Mouse (Mus musculus) urinary bladder, adult 2 months (tissue): ENCODE measurements around the gene Slc7a15. TPM values are rescaled to one million over a fixed set of nuclear protein-coding genes. Genes with fewer than 3 reads are reported as not detected.

Experiments used
- DNase-seq: peaks from one replicate; pipeline ENCODE4 v3.0.0; 2022; ENCODE audit warnings: low spot score
- polyA plus RNA-seq: library from polyadenylated mRNA; depleted of rRNA; stranded (reverse); fragments of >200 nt; gene quantifications from 2 replicates; pipeline ENCODE4 v1.2.3, GENCODE M21; 2012; rRNA removed

Slc7a15 gene
- polyA plus RNA-seq, 1 experiment = not detected

DNA sequence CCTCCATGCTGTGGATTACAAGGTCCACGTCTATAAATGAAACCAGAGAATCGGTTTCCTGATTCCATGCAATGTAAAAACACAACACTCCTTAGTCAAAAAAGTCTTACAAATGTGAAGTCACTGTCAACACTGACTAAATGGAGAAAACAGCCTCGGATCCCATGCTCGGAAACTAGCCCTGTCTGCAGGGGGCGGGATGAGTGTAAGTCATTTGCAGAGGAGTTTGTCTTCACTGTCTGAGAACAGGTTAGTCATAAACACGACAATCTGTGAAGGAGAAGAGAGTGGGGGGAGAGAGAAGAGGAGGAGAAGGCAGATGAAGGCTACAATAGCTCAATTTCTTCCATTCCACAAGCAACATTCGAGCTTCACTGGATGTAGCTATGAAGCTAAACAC lies 113.6 kb downstream of the Slc7a15 start:
- no peak for DNase-seq

DNA sequence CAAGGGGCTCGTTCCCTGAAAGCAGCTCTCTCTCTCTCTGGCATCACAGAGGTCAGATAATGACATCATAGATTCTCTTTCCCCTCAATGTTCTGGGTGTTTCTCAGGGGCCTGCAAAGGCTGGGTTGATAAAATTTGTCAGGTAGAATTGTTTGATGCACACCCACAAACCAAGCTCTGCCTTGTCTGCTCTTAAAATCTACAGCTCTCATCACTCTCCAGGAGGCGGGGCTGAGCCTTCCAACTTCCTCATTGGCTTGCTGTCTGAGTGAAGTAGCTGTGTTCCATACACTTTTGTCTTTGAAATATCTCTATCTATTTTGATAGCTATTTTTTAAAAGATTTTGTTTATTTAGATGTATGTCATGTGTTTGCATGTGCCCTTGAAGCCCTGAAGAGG lies 116.7 kb downstream of the Slc7a15 start:
- DNase-seq = no peak

Other genes with a start within 250 kb of the Slc7a15 start
- 189 and 223 TPM in 2 replicates for gene Rhob, start 99.1 kb downstream of the Slc7a15 start, polyA plus RNA-seq
- gene Pum2, start 75.1 kb upstream of the Slc7a15 start, polyA plus RNA-seq = 56.5 and 59.3 TPM in 2 replicates
- 231 TPM in 2 replicates for gene Sdc1, start 172.3 kb upstream of the Slc7a15 start, polyA plus RNA-seq